Mouse (Mus musculus) liver, embryonic 11.5 days (tissue): ENCODE results near the gene Itga2. TPM values are rescaled to one million over a fixed set of nuclear protein-coding genes. Genes with fewer than 3 reads are reported as not detected.
A peak's percentile ranks its signal among the peaks of the same experiment; 100 is the strongest.

ENCODE experiments used
- ATAC-seq: fragments of 200-750 bp; cut with Nextera tagmentation; replicated peaks from 2 replicates; pipeline ENCODE4 v1.8.0; 2017; ENCODE audit warnings: moderate number of reproducible peaks, mild to moderate bottlenecking, moderate TSS enrichment, moderate library complexity; ENCODE audit not compliant: low FRiP score
- DNase-seq: peaks from one replicate; pipeline ENCODE4 v3.0.0-alpha.2; 2017; ENCODE audit warnings: low spot score
- H3K27ac ChIP-seq: fragments of 300-500 bp; sonication (generic); 2 replicates; pipeline ENCODE4 v1.5.1; 2014; ENCODE audit warnings: mild to moderate bottlenecking, low read depth, low read length, control low read depth
- H3K27me3 ChIP-seq: fragments of 300-500 bp; sonication (generic); replicated peaks from 2 replicates; pipeline ENCODE4 v1.6.1; 2014; ENCODE audit warnings: low read length, mixed read lengths; ENCODE audit not compliant: control insufficient read depth, insufficient read depth
- H3K36me3 ChIP-seq: fragments of 300-500 bp; sonication (generic); 2 replicates; pipeline ENCODE4 v1.6.1; 2014; ENCODE audit warnings: mild to moderate bottlenecking, low read length, moderate library complexity, mixed read lengths; ENCODE audit not compliant: control insufficient read depth, insufficient read depth
- H3K4me1 ChIP-seq: fragments of 300-500 bp; sonication (generic); replicated peaks from 2 replicates; pipeline ENCODE4 v1.6.1; 2014; ENCODE audit warnings: low read length, mixed read lengths; ENCODE audit not compliant: control insufficient read depth, insufficient read depth
- H3K4me2 ChIP-seq: fragments of 300-500 bp; sonication (generic); 2 replicates; pipeline ENCODE4 v1.6.1; 2014; ENCODE audit warnings: mild to moderate bottlenecking, control low read depth, moderate library complexity
- H3K4me3 ChIP-seq: fragments of 300-500 bp; sonication (generic); 2 replicates; pipeline ENCODE4 v1.5.1; 2014; ENCODE audit warnings: low read depth, low read length, control low read depth
- H3K9ac ChIP-seq: fragments of 300-500 bp; sonication (generic); 2 replicates; pipeline ENCODE4 v1.6.1; 2014; ENCODE audit warnings: low read depth, low read length, control low read depth
- H3K9me3 ChIP-seq: fragments of 300-500 bp; sonication (generic); 2 replicates; pipeline ENCODE4 v1.6.1; 2016; ENCODE audit warnings: low read length, inconsistent platforms, mixed read lengths; ENCODE audit not compliant: control insufficient read depth
- WGBS: fragments of 180-500 bp; shearing (Covaris S2); extraction: QIAGEN DNeasy Blood & Tissue Kit; methylation state at CpG from one replicate; pipeline ENCODE4 v1.1.7; 2014; 5-methylcytosine and 5-hydroxymethylcytosine counted together
- polyA plus RNA-seq: library from polyadenylated mRNA; unstranded; fragments of >200 nt; fragmentation: Nextera tagmentation; extraction: Ambion mirVana; gene quantifications from 2 replicates; pipeline ENCODE4 v1.2.1, GENCODE M21; 2014

The Itga2 gene
- polyA plus RNA-seq, result 1.3 TPM in 2 replicates

DNA sequence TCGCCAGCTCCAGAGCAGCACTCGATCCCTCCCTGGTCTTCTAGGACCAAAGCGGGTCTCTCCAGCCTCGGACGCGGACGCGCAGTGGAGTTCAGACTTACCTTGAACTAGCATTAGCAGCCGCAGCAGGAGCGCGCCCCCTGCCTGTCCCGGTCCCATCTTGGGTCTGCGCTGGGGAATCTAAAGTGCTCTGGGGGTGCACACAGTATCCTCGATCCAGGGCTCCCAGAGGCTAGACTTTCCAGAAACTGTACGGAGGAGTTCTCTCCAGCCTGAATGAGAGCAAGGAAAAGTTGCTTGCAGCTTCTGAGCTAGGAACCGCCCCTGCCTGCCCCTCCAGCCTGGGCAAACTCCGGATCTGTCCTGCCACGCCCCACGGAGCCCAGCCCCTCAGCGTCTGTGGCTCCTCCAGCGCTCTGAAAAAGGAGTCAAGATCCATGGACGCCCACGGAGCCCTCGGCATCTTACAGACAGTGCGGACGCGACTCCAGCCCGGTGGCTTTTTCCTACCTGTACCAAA is at the start of gene Itga2:
Gene Itga2, minus strand, starts transcription at position 326 of the 520 bp plus-strand sequence.
- peaks cover 3% of the 10 kb centered on the region; the same call in 1 of the 2 replicates for H3K4me1 ChIP-seq
- ATAC-seq, result peak; percentile 77
- H3K4me2 ChIP-seq, result peak within 1 kb of the TSS; percentile 71
- WGBS, result 1% methylated on average over 28 of the region's 28 CpGs
- peak within 1 kb of the TSS; percentile 1; the same call in 1 of the 2 replicates for H3K9ac ChIP-seq
- DNase-seq, result peak; percentile 72
- no peak within 1 kb of the TSS for H3K27ac ChIP-seq
- peak within 1 kb of the TSS; percentile 51 for H3K4me3 ChIP-seq
- H3K36me3 ChIP-seq, result no peaks in the 10 kb centered on the region
- H3K9me3 ChIP-seq, result no peaks in the 10 kb centered on the region
- H3K27me3 ChIP-seq, result no peaks in the 10 kb centered on the region

GRCm38 (mm10) chr13:114980831-114981419 is 49.0 kb upstream of the Itga2 start:
- Histone ChIP-seq H3K9ac (no peak overlapping the region), H3K4me1 (no peaks in the 10 kb centered on the region), H3K4me2 (no peak overlapping the region), H3K36me3 (no peaks in the 10 kb centered on the region), H3K27ac (no peak overlapping the region), H3K27me3 (no peaks in the 10 kb centered on the region), H3K9me3 (no peaks in the 10 kb centered on the region), H3K4me3 (no peak overlapping the region)
- DNase-seq (no peak), ATAC-seq (0 out of 2 replicates have a peak, but pooled peaks have one; percentile 39)
- 40% methylated on average over 10 of the region's 10 CpGs for WGBS

DNA sequence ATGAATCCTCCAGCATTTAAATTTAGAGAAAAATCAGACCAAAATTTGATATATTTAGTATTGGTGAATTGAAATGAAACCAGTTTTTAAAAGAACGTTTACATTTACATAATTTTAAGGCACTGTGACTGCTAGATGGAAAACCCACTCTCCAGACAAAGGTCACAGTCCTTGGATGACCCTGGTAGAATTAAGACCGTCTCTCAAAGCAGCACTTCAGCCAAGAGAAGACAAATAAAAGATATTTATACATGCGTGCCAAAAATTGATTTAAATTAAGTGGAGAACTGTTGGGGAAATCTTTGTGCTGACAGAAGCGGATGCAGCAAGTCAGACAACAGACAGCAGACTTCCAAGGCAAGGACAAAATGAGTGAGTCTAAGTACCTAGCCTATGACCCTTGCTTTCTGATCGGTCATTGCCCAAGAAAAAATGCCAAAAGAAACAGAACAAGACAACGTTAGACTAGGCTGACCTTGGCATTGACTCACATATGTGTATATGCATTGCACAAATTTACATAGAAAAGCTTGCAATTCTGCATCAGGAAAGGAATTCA is 42.7 kb upstream of the Itga2 start:
- DNase-seq (no peak), ATAC-seq (no peak)
- no peaks in the 10 kb centered on the region for H3K9me3 ChIP-seq
- H3K27me3 ChIP-seq, result no peaks in the 10 kb centered on the region
- H3K9ac ChIP-seq, result no peak overlapping the region
- H3K4me1 ChIP-seq, result no peaks in the 10 kb centered on the region
- H3K4me3 ChIP-seq, result no peak overlapping the region
- H3K4me2 ChIP-seq, result no peak overlapping the region
- WGBS, result 78% methylated on average over 6 of the region's 6 CpGs
- H3K27ac ChIP-seq, result no peak overlapping the region
- no peaks in the 10 kb centered on the region for H3K36me3 ChIP-seq

DNA sequence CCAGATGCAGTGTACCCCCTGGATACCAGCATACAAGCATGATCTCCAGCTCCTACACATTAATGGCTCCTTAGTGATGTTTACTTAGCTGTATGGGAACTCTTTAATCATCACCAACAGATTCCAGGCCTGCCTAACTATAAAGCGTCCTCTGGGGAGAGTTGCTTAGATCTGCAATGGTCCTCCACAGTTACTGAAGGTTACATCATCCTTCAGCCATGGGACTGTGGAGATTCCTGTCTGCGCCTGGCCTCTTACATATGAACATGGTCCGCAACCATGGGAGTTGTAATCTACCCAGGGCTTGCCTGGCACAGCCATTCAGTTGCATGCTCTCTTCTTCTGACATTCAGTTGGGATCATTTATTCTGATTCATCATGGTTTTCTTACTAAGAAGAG is 40.0 kb upstream of the Itga2 start:
- Histone ChIP-seq H3K4me3 (no peak overlapping the region), H3K4me1 (no peaks in the 10 kb centered on the region), H3K27me3 (no peaks in the 10 kb centered on the region), H3K27ac (no peak overlapping the region), H3K4me2 (no peak overlapping the region), H3K9me3 (no peaks in the 10 kb centered on the region), H3K9ac (no peak overlapping the region), H3K36me3 (no peaks in the 10 kb centered on the region)
- DNase-seq, result no peak
- WGBS, result 88% methylated on average over 3 of the region's 3 CpGs
- ATAC-seq, result no peak

- no peak overlapping the region for H3K4me2 ChIP-seq
- peak; percentile 75 for ATAC-seq
Observed at GRCm38 (mm10) chr13:114964233-114964632, 32.3 kb upstream of the Itga2 start.

DNA sequence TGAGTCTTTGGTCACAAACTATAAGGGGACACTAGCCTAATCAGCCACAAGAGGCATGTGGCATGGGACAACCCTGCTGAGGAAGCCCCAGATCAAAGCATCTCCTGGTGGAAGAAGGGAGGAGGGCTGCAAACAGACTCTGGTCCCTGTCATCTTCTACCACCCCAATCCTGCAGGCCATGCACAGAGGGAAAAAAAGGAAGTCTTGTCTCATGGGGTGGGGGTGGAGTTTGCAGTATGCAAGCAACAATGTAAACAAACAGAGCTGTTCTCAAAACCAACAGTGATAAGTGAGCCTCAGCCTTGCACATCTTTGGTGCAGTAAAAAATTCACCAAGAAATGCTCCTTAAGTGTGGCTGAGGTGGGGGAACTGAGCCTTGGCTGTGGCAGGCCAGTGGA is 22.6 kb upstream of the Itga2 start:
- no peak overlapping the region for H3K4me2 ChIP-seq
- ATAC-seq (no peak), DNase-seq (no peak)

More at GRCm38 (mm10) chr13:114964233-114964632, 32.3 kb upstream of the Itga2 start:
- Histone ChIP-seq H3K27me3 (no peaks in the 10 kb centered on the region), H3K4me3 (no peak overlapping the region), H3K36me3 (no peaks in the 10 kb centered on the region), H3K9ac (no peak overlapping the region), H3K9me3 (no peaks in the 10 kb centered on the region), H3K27ac (no peak overlapping the region), H3K4me1 (no peaks in the 10 kb centered on the region)
- WGBS, result 29% methylated on average over 2 of the region's 2 CpGs
- DNase-seq, result peak; percentile 41

GRCm38 (mm10) chr13:114933541-114933940 is 1.6 kb upstream of the Itga2 start:
- Histone ChIP-seq H3K27ac (no peak overlapping the region), H3K4me3 (no peak overlapping the region), H3K27me3 (no peaks in the 10 kb centered on the region), H3K9ac (no peak overlapping the region), H3K4me1 (peaks cover 3% of the 10 kb centered on the region; the same call in 1 of the 2 replicates), H3K4me2 (no peak overlapping the region), H3K36me3 (no peaks in the 10 kb centered on the region), H3K9me3 (no peaks in the 10 kb centered on the region)
- WGBS, result 67% methylated on average over 7 of the region's 7 CpGs
- no peak for DNase-seq
- no peak for ATAC-seq

More for the DNA sequence above, 22.6 kb upstream of the Itga2 start:
- Histone ChIP-seq H3K27me3 (no peaks in the 10 kb centered on the region), H3K9ac (no peak overlapping the region), H3K27ac (no peak overlapping the region), H3K36me3 (no peaks in the 10 kb centered on the region), H3K4me3 (no peak overlapping the region), H3K9me3 (no peaks in the 10 kb centered on the region), H3K4me1 (no peaks in the 10 kb centered on the region)

DNA sequence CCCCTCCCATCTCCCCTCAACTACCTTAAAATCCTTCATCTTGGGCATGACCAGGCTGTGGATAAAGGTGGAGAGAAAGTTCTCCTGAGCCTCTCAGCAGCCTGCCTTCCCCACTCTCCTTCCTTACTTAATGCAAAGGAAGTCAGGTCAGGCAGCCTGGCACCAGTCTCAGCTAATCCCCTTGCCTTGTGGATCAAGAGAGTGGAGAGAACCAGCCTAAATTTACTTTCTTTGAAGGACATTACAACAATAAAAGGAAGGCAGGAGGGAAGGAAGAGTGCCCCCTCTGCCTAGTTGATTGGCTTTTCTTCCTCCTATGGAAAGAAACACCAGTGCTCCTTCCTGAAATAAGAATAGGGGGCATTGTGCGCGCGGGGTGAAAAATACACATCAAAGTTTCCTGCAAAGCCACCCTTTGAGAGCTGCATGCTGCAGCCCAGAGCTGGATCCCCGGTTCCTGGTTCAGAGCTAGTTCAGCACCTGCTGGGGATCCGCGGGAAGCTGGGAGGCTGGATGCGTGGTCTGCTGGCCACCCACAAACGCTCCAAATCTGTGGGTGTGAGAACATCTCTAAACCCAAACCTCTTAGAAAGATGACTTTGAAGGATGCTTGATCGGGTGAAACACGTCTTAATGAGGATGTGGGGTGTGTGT is 777 bp downstream of the Itga2 start:
- WGBS, result 3% methylated on average over 10 of the region's 10 CpGs
- no peak overlapping the region; the same call in 1 of the 2 replicates for H3K9ac ChIP-seq
- no peak overlapping the region for H3K27ac ChIP-seq
- 0 out of 2 replicates have a peak, but pooled peaks have one; percentile 35 for ATAC-seq
- H3K9me3 ChIP-seq, result no peaks in the 10 kb centered on the region
- H3K27me3 ChIP-seq, result no peaks in the 10 kb centered on the region
- peaks cover 3% of the 10 kb centered on the region; the same call in 1 of the 2 replicates for H3K4me1 ChIP-seq
- H3K4me3 ChIP-seq, result peak overlapping the region; percentile 51
- DNase-seq, result no peak
- H3K36me3 ChIP-seq, result no peaks in the 10 kb centered on the region
- H3K4me2 ChIP-seq, result peak overlapping the region; percentile 71
